9 mouse cellular contexts compared by ENCODE assay signal in the genomic region with DNA sequence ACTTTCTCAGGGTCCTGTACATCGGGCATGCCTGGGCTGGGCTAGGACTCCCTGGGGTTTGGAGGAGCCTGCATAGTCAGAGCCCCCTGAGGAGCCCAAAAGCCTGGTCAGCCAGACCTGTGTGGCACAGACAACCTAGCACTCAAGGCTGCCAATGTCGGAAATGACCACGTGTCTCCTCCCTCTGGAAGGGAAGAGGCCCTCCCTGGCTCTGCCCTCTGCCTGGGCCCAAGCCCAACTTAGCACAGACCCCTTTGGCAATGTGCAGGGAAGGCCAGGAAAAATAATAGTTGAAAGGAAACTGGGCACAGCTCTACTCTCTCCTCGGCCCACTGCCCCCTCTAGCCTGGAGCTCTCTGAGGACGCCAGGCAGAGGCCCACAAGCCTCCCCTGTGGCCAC. TPM values are rescaled to one million over a fixed set of nuclear protein-coding genes. Genes with fewer than 3 reads are reported as not detected.
A peak's percentile ranks its signal among the peaks of the same experiment; 100 is the strongest.
DNase-seq lines count a peak whose midpoint lies in the region; ATAC-seq and TF ChIP-seq lines count a peak whose summit lies in the region.
"Had no signal": no experiment of that assay in that cellular context is flagged by ENCODE, and none has a peak within 500 bp of the region (broad histone marks: within the 10 kb centered on the region; RNA-seq: fewer than 3 reads in every experiment).

No protein-coding gene starts in this region.

- intact Hi-C loops in heart, postnatal 10 days (cut with DNase I): no loop called here

- ATAC-seq in midbrain, embryonic 16.5 days: peak; percentile 36; the same call in 1 of the 2 replicates
- no peak for ATAC-seq in midbrain, embryonic 11.5 days (ENCODE audit: low FRiP score)
- no peak for ATAC-seq in intestine, postnatal 0 days

- H3K9ac ChIP-seq in midbrain, embryonic 16.5 days (ENCODE audit: low read depth, low read length): no peak overlapping the region
- no peak overlapping the region for H3K9ac ChIP-seq in midbrain, embryonic 11.5 days (ENCODE audit: low read length)
- H3K9ac ChIP-seq in intestine, postnatal 0 days (ENCODE audit: low read depth, low read length): no peak overlapping the region
- H3K9ac ChIP-seq: liver, embryonic 15.5 days had no signal

- no peak overlapping the region for H3K4me3 ChIP-seq in heart, embryonic 10.5 days
- H3K4me3 ChIP-seq in midbrain, embryonic 16.5 days (ENCODE audit: low read depth, low read length): no peak overlapping the region
- H3K4me3 ChIP-seq in midbrain, embryonic 11.5 days (ENCODE audit: low read depth, low read length): no peak overlapping the region
- no peak overlapping the region for H3K4me3 ChIP-seq in embryonic fibroblast, embryonic 13.5 days (ENCODE audit: insufficient read depth, low read length)
- no peak overlapping the region for H3K4me3 ChIP-seq in intestine, postnatal 0 days (ENCODE audit: low read depth, low read length)
- H3K4me3 ChIP-seq: liver, embryonic 15.5 days had no signal

- H3K36me3 ChIP-seq in heart, embryonic 10.5 days: peaks cover 73% of the 10 kb centered on the region
- peaks cover 11% of the 10 kb centered on the region for H3K36me3 ChIP-seq in midbrain, embryonic 16.5 days (ENCODE audit: control insufficient read depth, insufficient read depth, low read length)
- H3K36me3 ChIP-seq in midbrain, embryonic 11.5 days (ENCODE audit: control insufficient read depth, insufficient read depth, low read length): peaks cover 16% of the 10 kb centered on the region
- no peaks in the 10 kb centered on the region; the same call in 1 of the 2 replicates for H3K36me3 ChIP-seq in intestine, postnatal 0 days (ENCODE audit: control insufficient read depth, insufficient read depth)

- no peaks in the 10 kb centered on the region for H3K9me3 ChIP-seq in heart, embryonic 10.5 days
- H3K9me3 ChIP-seq in midbrain, embryonic 16.5 days (replicated peaks; ENCODE audit: control insufficient read depth, low read length, poor library complexity, severe bottlenecking): no peaks in the 10 kb centered on the region
- no peaks in the 10 kb centered on the region for H3K9me3 ChIP-seq in midbrain, embryonic 11.5 days (ENCODE audit: control insufficient read depth, low read length)
- H3K9me3 ChIP-seq in intestine, postnatal 0 days (ENCODE audit: control insufficient read depth): no peaks in the 10 kb centered on the region
- H3K9me3 ChIP-seq: liver, embryonic 15.5 days had no signal

- DNase-seq in heart, embryonic 10.5 days (ENCODE audit: low spot score): no peak
- no peak for DNase-seq in heart, postnatal 10 days
- DNase-seq in midbrain, embryonic 11.5 days (ENCODE audit: low spot score, missing footprints): no peak
- peak; percentile 62 to 79 for DNase-seq in lung, postnatal 4 days
- no peak for DNase-seq in spleen, postnatal 36 days (ENCODE audit: low spot score in 2 of 2)

- peak overlapping the region; percentile 65 for H3K27ac ChIP-seq in heart, embryonic 10.5 days
- peak overlapping the region; percentile 39; the same call in 1 of the 2 replicates for H3K27ac ChIP-seq in midbrain, embryonic 16.5 days (ENCODE audit: low read length)
- H3K27ac ChIP-seq in midbrain, embryonic 11.5 days (ENCODE audit: low read depth, low read length): no peak overlapping the region
- H3K27ac ChIP-seq in embryonic fibroblast, embryonic 13.5 days (ENCODE audit: insufficient read depth, low read length): peak overlapping the region; percentile 57
- H3K27ac ChIP-seq in intestine, postnatal 0 days (ENCODE audit: low read depth, low read length): no peak overlapping the region
- H3K27ac ChIP-seq: liver, embryonic 15.5 days had no signal

- TF ChIP-seq CTCF in embryonic fibroblast, embryonic 13.5 days (IDR thresholded peaks at IDR 0.05; ENCODE audit: borderline replicate concordance, insufficient read depth, low read length): no peak
- TF ChIP-seq CTCF in intestine, postnatal 0 days (IDR thresholded peaks at IDR 0.05; ENCODE audit: low read depth): no peak

- no peak overlapping the region for H3K4me2 ChIP-seq in midbrain, embryonic 16.5 days (ENCODE audit: low read length)
- H3K4me2 ChIP-seq in midbrain, embryonic 11.5 days: no peak overlapping the region
- H3K4me2 ChIP-seq in intestine, postnatal 0 days (replicated peaks; ENCODE audit: low read depth): no peak overlapping the region
- H3K4me2 ChIP-seq: liver, embryonic 15.5 days had no signal

- TF ChIP-seq POLR2A in embryonic fibroblast, embryonic 13.5 days (IDR thresholded peaks at IDR 0.05; ENCODE audit: low read depth, low read length): no peak

- peaks cover 54% of the 10 kb centered on the region for H3K4me1 ChIP-seq in heart, embryonic 10.5 days
- H3K4me1 ChIP-seq in midbrain, embryonic 16.5 days (ENCODE audit: control insufficient read depth, insufficient read depth, low read length): peaks cover 32% of the 10 kb centered on the region
- peaks cover 23% of the 10 kb centered on the region for H3K4me1 ChIP-seq in midbrain, embryonic 11.5 days (ENCODE audit: control insufficient read depth, insufficient read depth, low read length)
- H3K4me1 ChIP-seq in embryonic fibroblast, embryonic 13.5 days (ENCODE audit: control insufficient read depth, insufficient read depth, low read length): 0 out of 2 replicates have a peak, but pooled peaks cover 6% of the 10 kb centered on the region
- H3K4me1 ChIP-seq in intestine, postnatal 0 days (replicated peaks; ENCODE audit: control insufficient read depth, insufficient read depth, low read length): no peaks in the 10 kb centered on the region; the same call in 1 of the 2 replicates

- WGBS in heart, embryonic 10.5 days: 77% methylated on average over 5 of the region's 5 CpGs
- 70% methylated on average over 5 of the region's 5 CpGs for WGBS in midbrain, embryonic 16.5 days
- 75% methylated on average over 5 of the region's 5 CpGs for WGBS in midbrain, embryonic 11.5 days
- 72% methylated on average over 5 of the region's 5 CpGs for WGBS in intestine, postnatal 0 days

- no peaks in the 10 kb centered on the region for H3K27me3 ChIP-seq in heart, embryonic 10.5 days (ENCODE audit: insufficient read depth, poor library complexity, severe bottlenecking)
- no peaks in the 10 kb centered on the region for H3K27me3 ChIP-seq in midbrain, embryonic 16.5 days (ENCODE audit: control insufficient read depth, insufficient read depth, low read depth, low read length)
- H3K27me3 ChIP-seq in midbrain, embryonic 11.5 days (ENCODE audit: control insufficient read depth, insufficient read depth, low read length): no peaks in the 10 kb centered on the region
- no peaks in the 10 kb centered on the region for H3K27me3 ChIP-seq in intestine, postnatal 0 days (replicated peaks; ENCODE audit: control insufficient read depth, insufficient read depth, low read length)
- H3K27me3 ChIP-seq: liver, embryonic 15.5 days had no signal

RNA-seq across cellular contexts. Expression of gene Soga1, which starts 24.2 kb away (rescaled TPM):
- 2.2 and 3.9 TPM in 2 replicates for polyA plus RNA-seq in heart, embryonic 10.5 days (2016; fragmentation: Nextera tagmentation; extraction: Ambion mirVana)
- total RNA-seq in heart, postnatal 10 days (2021): 10 to 100 TPM; 33.3 to 34.6 TPM
- polyA plus RNA-seq in midbrain, embryonic 16.5 days (2015; fragmentation: Nextera tagmentation; extraction: Ambion mirVana): 5.2 and 5.5 TPM in 2 replicates
- 5.2 and 6.0 TPM in 2 replicates for polyA plus RNA-seq in midbrain, embryonic 11.5 days (2014; fragmentation: Nextera tagmentation; extraction: Ambion mirVana)
- 20.2 and 21.8 TPM in 2 replicates for polyA plus RNA-seq in embryonic fibroblast, embryonic 13.5 days (2011; ENCODE audit: insufficient read length, low read depth, missing spikeins)
- 0.90 TPM in 2 replicates for polyA plus RNA-seq in intestine, postnatal 0 days (2015; fragmentation: Nextera tagmentation; extraction: Ambion mirVana)

RNA-seq across cellular contexts. Expression of gene Tldc2, which starts 32.0 kb away (rescaled TPM):
- polyA plus RNA-seq in heart, embryonic 10.5 days (2016; fragmentation: Nextera tagmentation; extraction: Ambion mirVana): not detected in 2 replicates
- total RNA-seq in heart, postnatal 10 days (2021): not detected
- not detected in 2 replicates for polyA plus RNA-seq in midbrain, embryonic 16.5 days (2015; fragmentation: Nextera tagmentation; extraction: Ambion mirVana)
- not detected in 2 replicates for polyA plus RNA-seq in midbrain, embryonic 11.5 days (2014; fragmentation: Nextera tagmentation; extraction: Ambion mirVana)
- polyA plus RNA-seq in embryonic fibroblast, embryonic 13.5 days (2011; ENCODE audit: insufficient read length, low read depth, missing spikeins): not detected in 2 replicates
- polyA plus RNA-seq in intestine, postnatal 0 days (2015; fragmentation: Nextera tagmentation; extraction: Ambion mirVana): not detected in 2 replicates
- polyA plus RNA-seq: liver, embryonic 15.5 days had no signal

RNA-seq across cellular contexts. Expression of gene Dsn1, which starts 47.9 kb away (rescaled TPM):
- polyA plus RNA-seq in heart, embryonic 10.5 days (2016; fragmentation: Nextera tagmentation; extraction: Ambion mirVana): 43.7 and 44.0 TPM in 2 replicates
- total RNA-seq in heart, postnatal 10 days (2021): 10 to 100 TPM in 1 of 2 experiments, 1 to 10 TPM in 1; 7.7 to 10.5 TPM
- polyA plus RNA-seq in midbrain, embryonic 16.5 days (2015; fragmentation: Nextera tagmentation; extraction: Ambion mirVana): 7.0 and 9.5 TPM in 2 replicates
- polyA plus RNA-seq in midbrain, embryonic 11.5 days (2014; fragmentation: Nextera tagmentation; extraction: Ambion mirVana): 51.4 and 56.9 TPM in 2 replicates
- 16.9 and 26.0 TPM in 2 replicates for polyA plus RNA-seq in embryonic fibroblast, embryonic 13.5 days (2011; ENCODE audit: insufficient read length, low read depth, missing spikeins)
- 7.7 and 7.9 TPM in 2 replicates for polyA plus RNA-seq in intestine, postnatal 0 days (2015; fragmentation: Nextera tagmentation; extraction: Ambion mirVana)

Comparison
In these comparisons a context has a peak if more than half of its experiments do, and no peak if none do; other contexts are left out.
1. H3K27ac ChIP-seq: peak in heart, embryonic 10.5 days (single experiment), midbrain, embryonic 16.5 days (single experiment) and embryonic fibroblast, embryonic 13.5 days (single experiment); none in midbrain, embryonic 11.5 days (single experiment) and intestine, postnatal 0 days (single experiment).
2. DNase-seq: peak in lung, postnatal 4 days (2 of 2); none in heart, embryonic 10.5 days (single experiment), heart, postnatal 10 days (0 of 2), midbrain, embryonic 11.5 days (single experiment) and spleen, postnatal 36 days (0 of 2).